Mouse (Mus musculus) right cerebral cortex, postnatal 4 days (tissue): ENCODE data around the gene Rubcn.

Source experiments
- DNase-seq: peaks from one replicate; pipeline ENCODE4 v3.0.0-alpha.2; 2022

Gene Rubcn

GRCm38 (mm10) chr16:32815160-32815605, 62.4 kb downstream of the Rubcn start:
- no peak for DNase-seq

GRCm38 (mm10) chr16:32814539-32814938, 63.0 kb downstream of the Rubcn start:
- peak; percentile 20 for DNase-seq

GRCm38 (mm10) chr16:32813771-32814170, 63.8 kb downstream of the Rubcn start:
- no peak for DNase-seq

- no peak for DNase-seq
These were observed 64.2 kb downstream of the Rubcn start for GRCm38 (mm10) chr16:32813362-32813761.

GRCm38 (mm10) chr16:32812888-32813361, 64.6 kb downstream of the Rubcn start:
- peak; percentile 96 for DNase-seq

- DNase-seq: no peak
These were observed 67.2 kb downstream of the Rubcn start, which contains the start of gene Smbd1 for GRCm38 (mm10) chr16:32810321-32810720. Smbd1 (minus strand) TSS chr16:32810477.

GRCm38 (mm10) chr16:32807408-32808185, 70.0 kb downstream of the Rubcn start:
- DNase-seq: no peak

GRCm38 (mm10) chr16:32805151-32805550, 72.4 kb downstream of the Rubcn start:
- DNase-seq: no peak

- DNase-seq: no peak
These were observed 73.7 kb downstream of the Rubcn start for GRCm38 (mm10) chr16:32803901-32804300.

- DNase-seq: peak; percentile 66
These were observed 74.2 kb downstream of the Rubcn start for GRCm38 (mm10) chr16:32803252-32803853.

- DNase-seq: no peak
These were observed 80.2 kb downstream of the Rubcn start, which contains the start of gene Muc20 for GRCm38 (mm10) chr16:32797426-32797689. Muc20 (minus strand) TSS chr16:32797435.

- no peak for DNase-seq
These were observed 80.7 kb downstream of the Rubcn start for GRCm38 (mm10) chr16:32796676-32797425.

GRCm38 (mm10) chr16:32795177-32795576, 82.4 kb downstream of the Rubcn start:
- DNase-seq: no peak

- DNase-seq: no peak
These were observed 87.5 kb downstream of the Rubcn start for GRCm38 (mm10) chr16:32790056-32790455.

- DNase-seq: peak; percentile 46
These were observed 92.7 kb downstream of the Rubcn start for GRCm38 (mm10) chr16:32784840-32785239.

GRCm38 (mm10) chr16:32783324-32784062, 94.1 kb downstream of the Rubcn start:
- no peak for DNase-seq

GRCm38 (mm10) chr16:32778956-32779355, 98.6 kb downstream of the Rubcn start:
- DNase-seq: no peak

GRCm38 (mm10) chr16:32776676-32777075, 100.9 kb downstream of the Rubcn start:
- no peak for DNase-seq
